Mouse (Mus musculus) hindbrain, embryonic 12.5 days (tissue): ENCODE results near the gene Kif3c. TPM values are rescaled to one million over a fixed set of nuclear protein-coding genes. Genes with fewer than 3 reads are reported as not detected.
A peak's percentile ranks its signal among the peaks of the same experiment; 100 is the strongest.

Experiments used
- ATAC-seq: fragments of 200-750 bp; cut with Nextera tagmentation; 2 replicates; pipeline ENCODE4 v1.8.0; 2017; ENCODE audit warnings: moderate TSS enrichment; ENCODE audit not compliant: low FRiP score
- H3K27ac ChIP-seq: fragments of 300-500 bp; sonication (generic); 2 replicates; pipeline ENCODE4 v1.5.1; 2016; ENCODE audit warnings: mild to moderate bottlenecking
- H3K27me3 ChIP-seq: fragments of 300-500 bp; sonication (generic); 2 replicates; pipeline ENCODE4 v1.6.1; 2016; ENCODE audit warnings: mild to moderate bottlenecking
- H3K36me3 ChIP-seq: fragments of 300-500 bp; sonication (generic); 2 replicates; pipeline ENCODE4 v1.6.1; 2016; ENCODE audit warnings: mild to moderate bottlenecking
- H3K4me1 ChIP-seq: fragments of 300-500 bp; sonication (generic); 2 replicates; pipeline ENCODE4 v1.6.1; 2016
- H3K4me2 ChIP-seq: fragments of 300-500 bp; sonication (generic); replicated peaks from 2 replicates; pipeline ENCODE4 v1.6.1; 2016; ENCODE audit warnings: mild to moderate bottlenecking
- H3K4me3 ChIP-seq: fragments of 300-500 bp; sonication (generic); 2 replicates; pipeline ENCODE4 v1.5.1; 2016; ENCODE audit warnings: mild to moderate bottlenecking
- H3K9ac ChIP-seq: fragments of 300-500 bp; sonication (generic); 2 replicates; pipeline ENCODE4 v1.6.1; 2016; ENCODE audit warnings: mild to moderate bottlenecking, moderate library complexity
- H3K9me3 ChIP-seq: fragments of 300-500 bp; sonication (generic); replicated peaks from 2 replicates; pipeline ENCODE4 v1.6.1; 2016; ENCODE audit warnings: mild to moderate bottlenecking
- WGBS: fragments of 180-500 bp; shearing (Covaris S2); methylation state at CpG from one replicate; pipeline ENCODE4 v1.1.7; 2016; 5-methylcytosine and 5-hydroxymethylcytosine counted together
- polyA plus RNA-seq: library from polyadenylated mRNA; unstranded; fragments of >200 nt; fragmentation: Nextera tagmentation; extraction: Ambion mirVana; gene quantifications from 2 replicates; pipeline ENCODE4 v1.2.1, GENCODE M21; 2016

Kif3c gene
- polyA plus RNA-seq, 1 experiment from 2014 or later, result 64.2 TPM

- Histone ChIP-seq H3K4me1 (peaks cover 20% of the 10 kb centered on the region), H3K9me3 (no peaks in the 10 kb centered on the region), H3K27ac (no peak overlapping the region), H3K27me3 (no peaks in the 10 kb centered on the region), H3K36me3 (no peaks in the 10 kb centered on the region), H3K9ac (no peak overlapping the region), H3K4me3 (peak overlapping the region; percentile 91), H3K4me2 (peak overlapping the region; percentile 63)
- no peak for ATAC-seq
- WGBS, result 69% methylated on average over 11 of the region's 11 CpGs
Measured at GRCm38 (mm10) chr12:3427891-3428775, 63.2 kb downstream of the Kif3c start.

- no peaks in the 10 kb centered on the region for H3K9me3 ChIP-seq
- no peaks in the 10 kb centered on the region for H3K27me3 ChIP-seq
- no peaks in the 10 kb centered on the region for H3K36me3 ChIP-seq
- ATAC-seq, result no peak
- H3K27ac ChIP-seq, result no peak overlapping the region
- H3K9ac ChIP-seq, result no peak overlapping the region
- no peak overlapping the region for H3K4me3 ChIP-seq
- H3K4me2 ChIP-seq, result no peak overlapping the region
- peaks cover 19% of the 10 kb centered on the region for H3K4me1 ChIP-seq
- 87% methylated on average over 2 of the region's 2 CpGs for WGBS
Measured at GRCm38 (mm10) chr12:3429681-3430442, 64.9 kb downstream of the Kif3c start.

GRCm38 (mm10) chr12:3430443-3430753 lies 65.5 kb downstream of the Kif3c start:
- Histone ChIP-seq H3K27me3 (no peaks in the 10 kb centered on the region), H3K9me3 (no peaks in the 10 kb centered on the region), H3K4me1 (peaks cover 13% of the 10 kb centered on the region), H3K4me2 (no peak overlapping the region), H3K9ac (no peak overlapping the region), H3K27ac (no peak overlapping the region), H3K36me3 (no peaks in the 10 kb centered on the region), H3K4me3 (no peak overlapping the region)
- no peak for ATAC-seq

- H3K27me3 ChIP-seq, result no peaks in the 10 kb centered on the region
- no peak overlapping the region for H3K27ac ChIP-seq
- H3K4me1 ChIP-seq, result peaks cover 10% of the 10 kb centered on the region
- ATAC-seq, result no peak
- H3K36me3 ChIP-seq, result no peaks in the 10 kb centered on the region
- no peak overlapping the region for H3K4me3 ChIP-seq
- H3K9ac ChIP-seq, result no peak overlapping the region
- no peaks in the 10 kb centered on the region for H3K9me3 ChIP-seq
- no peak overlapping the region for H3K4me2 ChIP-seq
Measured at GRCm38 (mm10) chr12:3430985-3431384, 66.1 kb downstream of the Kif3c start.

- H3K4me3 ChIP-seq, result no peak overlapping the region
- no peak overlapping the region for H3K27ac ChIP-seq
- no peaks in the 10 kb centered on the region for H3K36me3 ChIP-seq
- H3K4me1 ChIP-seq, result 0 out of 2 replicates have a peak, but pooled peaks cover 6% of the 10 kb centered on the region
- ATAC-seq, result no peak
- no peak overlapping the region for H3K9ac ChIP-seq
- no peak overlapping the region for H3K4me2 ChIP-seq
- WGBS, result 60% methylated on average over 1 of the region's 1 CpGs
- no peaks in the 10 kb centered on the region for H3K27me3 ChIP-seq
- no peaks in the 10 kb centered on the region for H3K9me3 ChIP-seq
Measured at GRCm38 (mm10) chr12:3433736-3434135, 68.8 kb downstream of the Kif3c start.

- WGBS, result 95% methylated on average over 5 of the region's 5 CpGs
- H3K4me1 ChIP-seq, result 0 out of 2 replicates have a peak, but pooled peaks cover 4% of the 10 kb centered on the region
- H3K27me3 ChIP-seq, result no peaks in the 10 kb centered on the region
- H3K4me3 ChIP-seq, result no peak overlapping the region
- no peak overlapping the region for H3K4me2 ChIP-seq
- no peaks in the 10 kb centered on the region for H3K9me3 ChIP-seq
- H3K9ac ChIP-seq, result no peak overlapping the region
- H3K27ac ChIP-seq, result no peak overlapping the region
- no peaks in the 10 kb centered on the region for H3K36me3 ChIP-seq
- no peak for ATAC-seq
Measured at GRCm38 (mm10) chr12:3436446-3436845, 71.5 kb downstream of the Kif3c start.

GRCm38 (mm10) chr12:3437815-3438214 lies 72.9 kb downstream of the Kif3c start:
- no peaks in the 10 kb centered on the region for H3K27me3 ChIP-seq
- 87% methylated on average over 1 of the region's 1 CpGs for WGBS
- no peak overlapping the region for H3K4me3 ChIP-seq
- no peak overlapping the region for H3K4me2 ChIP-seq
- no peak overlapping the region for H3K9ac ChIP-seq
- ATAC-seq, result no peak
- no peak overlapping the region for H3K27ac ChIP-seq
- no peaks in the 10 kb centered on the region for H3K36me3 ChIP-seq
- no peaks in the 10 kb centered on the region for H3K4me1 ChIP-seq
- H3K9me3 ChIP-seq, result no peaks in the 10 kb centered on the region

GRCm38 (mm10) chr12:3440916-3441315 lies 76.0 kb downstream of the Kif3c start:
- H3K4me2 ChIP-seq, result no peak overlapping the region
- no peaks in the 10 kb centered on the region for H3K4me1 ChIP-seq
- ATAC-seq, result no peak
- no peak overlapping the region for H3K9ac ChIP-seq
- 88% methylated on average over 2 of the region's 2 CpGs for WGBS
- H3K4me3 ChIP-seq, result no peak overlapping the region
- peaks cover 2% of the 10 kb centered on the region; the same call in 1 of the 2 replicates for H3K36me3 ChIP-seq
- H3K9me3 ChIP-seq, result no peaks in the 10 kb centered on the region
- no peak overlapping the region for H3K27ac ChIP-seq
- H3K27me3 ChIP-seq, result no peaks in the 10 kb centered on the region

- no peak overlapping the region for H3K9ac ChIP-seq
- H3K36me3 ChIP-seq, result peaks cover 2% of the 10 kb centered on the region; the same call in 1 of the 2 replicates
- no peaks in the 10 kb centered on the region for H3K27me3 ChIP-seq
- no peak for ATAC-seq
- H3K4me1 ChIP-seq, result no peaks in the 10 kb centered on the region
- WGBS, result 92% methylated on average over 5 of the region's 5 CpGs
- H3K9me3 ChIP-seq, result no peaks in the 10 kb centered on the region
- no peak overlapping the region for H3K27ac ChIP-seq
- H3K4me3 ChIP-seq, result no peak overlapping the region
- H3K4me2 ChIP-seq, result no peak overlapping the region
Measured at GRCm38 (mm10) chr12:3441361-3441760, 76.4 kb downstream of the Kif3c start.

- no peak overlapping the region for H3K27ac ChIP-seq
- peaks cover 32% of the 10 kb centered on the region for H3K36me3 ChIP-seq
- 90% methylated on average over 3 of the region's 3 CpGs for WGBS
Measured at GRCm38 (mm10) chr12:3453554-3453953, 88.6 kb downstream of the Kif3c start.

More at GRCm38 (mm10) chr12:3453554-3453953, 88.6 kb downstream of the Kif3c start:
- H3K4me3 ChIP-seq, result no peak overlapping the region
- no peaks in the 10 kb centered on the region for H3K9me3 ChIP-seq
- no peaks in the 10 kb centered on the region for H3K27me3 ChIP-seq
- H3K4me1 ChIP-seq, result no peaks in the 10 kb centered on the region
- no peak for ATAC-seq
- no peak overlapping the region for H3K9ac ChIP-seq
- no peak overlapping the region for H3K4me2 ChIP-seq
